18 mouse cellular contexts compared by ENCODE assay signal in genomic region chr4:44635618-44636017, GRCm38 (mm10).
A peak's percentile ranks its signal among the peaks of the same experiment; 100 is the strongest.
DNase-seq lines count a peak whose midpoint lies in the region; ATAC-seq lines count a peak whose summit lies in the region.
"Had no signal": no experiment of that assay in that cellular context is flagged by ENCODE, and none has a peak within 500 bp of the region (broad histone marks: within the 10 kb centered on the region; RNA-seq: fewer than 3 reads in every experiment).

No protein-coding gene starts in this region.

- H3K27me3 ChIP-seq in kidney, embryonic 14.5 days (ENCODE audit: control insufficient read depth, insufficient read depth, low read length): no peaks in the 10 kb centered on the region
- H3K27me3 ChIP-seq in forebrain, embryonic 12.5 days: peaks cover 21% of the 10 kb centered on the region; the same call in 1 of the 2 replicates
- H3K27me3 ChIP-seq: hindbrain, embryonic 15.5 days; lung, embryonic 15.5 days had no signal

- WGBS in kidney, embryonic 14.5 days: 88% methylated on average over 3 of the region's 3 CpGs
- 84% methylated on average over 3 of the region's 3 CpGs for WGBS in forebrain, embryonic 12.5 days

- ATAC-seq in kidney, embryonic 14.5 days (ENCODE audit: low FRiP score, low TSS enrichment): no peak
- ATAC-seq in erythroid progenitor cell, adult 5-6 weeks (replicated peaks; ENCODE audit: low FRiP score, poor library complexity, severe bottlenecking): no peak
- no peak for ATAC-seq in forebrain, embryonic 12.5 days (ENCODE audit: low FRiP score)

- no peak overlapping the region for H3K9ac ChIP-seq in kidney, embryonic 14.5 days (ENCODE audit: low read depth, low read length)
- no peak overlapping the region for H3K9ac ChIP-seq in forebrain, embryonic 12.5 days
- H3K9ac ChIP-seq: heart, embryonic 12.5 days; hindbrain, embryonic 15.5 days; lung, embryonic 15.5 days; neural tube, embryonic 15.5 days had no signal

- 0 out of 2 replicates have a peak, but pooled peaks cover 4% of the 10 kb centered on the region for H3K4me1 ChIP-seq in kidney, embryonic 14.5 days (ENCODE audit: control insufficient read depth, insufficient read depth, low read length)
- H3K4me1 ChIP-seq in forebrain, embryonic 12.5 days: peaks cover 12% of the 10 kb centered on the region; the same call in 1 of the 2 replicates

- no peaks in the 10 kb centered on the region for H3K36me3 ChIP-seq in kidney, embryonic 14.5 days (ENCODE audit: control insufficient read depth, insufficient read depth, low read length)
- H3K36me3 ChIP-seq in forebrain, embryonic 12.5 days (replicated peaks): no peaks in the 10 kb centered on the region
- H3K36me3 ChIP-seq: forebrain, embryonic 10.5 days; heart, embryonic 12.5 days; hindbrain, embryonic 15.5 days; lung, embryonic 15.5 days; neural tube, embryonic 15.5 days had no signal

- no peak overlapping the region for H3K27ac ChIP-seq in kidney, embryonic 14.5 days (ENCODE audit: low read depth, low read length)
- H3K27ac ChIP-seq in forebrain, embryonic 12.5 days: no peak overlapping the region
- H3K27ac ChIP-seq: forebrain, embryonic 10.5 days; hindbrain, embryonic 15.5 days; lung, embryonic 15.5 days; neural tube, embryonic 15.5 days had no signal

- DNase-seq in embryo, embryonic 10.5 days (ENCODE audit: low spot score): peak; percentile 24
- DNase-seq in embryo, embryonic 11 days: no peak
- peak; percentile 13 to 28 for DNase-seq in kidney, postnatal 4 days
- DNase-seq in A20 (ENCODE audit: low read depth, low spot score) (peak; percentile 41), NIH3T3 (ENCODE audit: low read depth) (peak; percentile 3)
- DNase-seq: cerebellum, adult 18-20 months; gastrocnemius, postnatal 10 days; midbrain, embryonic 14.5 days; right cerebral cortex, adult 18-20 months; thymus, postnatal 25 days had no signal

- H3K4me2 ChIP-seq in kidney, embryonic 14.5 days (replicated peaks; ENCODE audit: low read depth, low read length): no peak overlapping the region
- H3K4me2 ChIP-seq in forebrain, embryonic 12.5 days: no peak overlapping the region
- H3K4me2 ChIP-seq: heart, embryonic 12.5 days; hindbrain, embryonic 15.5 days; lung, embryonic 15.5 days; neural tube, embryonic 15.5 days had no signal

- no peaks in the 10 kb centered on the region for H3K9me3 ChIP-seq in kidney, embryonic 14.5 days (ENCODE audit: control insufficient read depth, low read length)
- no peaks in the 10 kb centered on the region for H3K9me3 ChIP-seq in forebrain, embryonic 12.5 days
- H3K9me3 ChIP-seq: hindbrain, embryonic 15.5 days; lung, embryonic 15.5 days; neural tube, embryonic 15.5 days had no signal

- no peak overlapping the region for H3K4me3 ChIP-seq in kidney, embryonic 14.5 days (ENCODE audit: low read length)
- no peak overlapping the region for H3K4me3 ChIP-seq in forebrain, embryonic 12.5 days (replicated peaks)
- H3K4me3 ChIP-seq: forebrain, embryonic 10.5 days; heart, embryonic 12.5 days; hindbrain, embryonic 15.5 days; lung, embryonic 15.5 days; neural tube, embryonic 15.5 days had no signal
